10 mouse cellular contexts compared by ENCODE assay signal in the genomic region with DNA sequence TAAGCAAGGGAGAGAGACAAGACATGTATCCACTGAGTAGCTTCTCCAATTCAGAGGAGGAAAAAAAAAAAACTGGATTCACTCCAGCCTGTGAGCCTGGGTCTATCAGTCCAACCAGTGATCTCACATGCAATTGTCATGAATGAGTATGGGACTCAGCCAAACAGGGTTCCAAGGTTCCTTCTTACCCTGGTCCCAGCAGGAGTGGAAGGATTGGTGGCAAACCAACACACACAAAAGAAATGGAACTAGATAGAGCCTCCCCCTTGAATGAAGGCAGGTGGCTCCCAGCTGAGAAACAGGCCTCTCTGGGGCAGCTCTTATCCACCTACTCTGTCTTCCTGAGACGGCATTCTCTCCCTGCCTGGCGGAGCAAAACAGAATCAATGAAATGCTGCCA. TPM values are rescaled to one million over a fixed set of nuclear protein-coding genes. Genes with fewer than 3 reads are reported as not detected.
A peak's percentile ranks its signal among the peaks of the same experiment; 100 is the strongest.
DNase-seq lines count a peak whose midpoint lies in the region; ATAC-seq and TF ChIP-seq lines count a peak whose summit lies in the region.
"Had no signal": no experiment of that assay in that cellular context is flagged by ENCODE, and none has a peak within 500 bp of the region (broad histone marks: within the 10 kb centered on the region; RNA-seq: fewer than 3 reads in every experiment).

No protein-coding gene starts in this region.

- H3K36me3 ChIP-seq in forebrain, embryonic 10.5 days (replicated peaks): peaks cover 33% of the 10 kb centered on the region
- H3K36me3 ChIP-seq in forebrain, embryonic 11.5 days (ENCODE audit: control insufficient read depth, insufficient read depth, low read length): no peaks in the 10 kb centered on the region
- no peaks in the 10 kb centered on the region for H3K36me3 ChIP-seq in neural tube, embryonic 11.5 days (ENCODE audit: control insufficient read depth, insufficient read depth, low read length)
- H3K36me3 ChIP-seq in limb, embryonic 10.5 days: peaks cover 23% of the 10 kb centered on the region
- no peaks in the 10 kb centered on the region for H3K36me3 ChIP-seq in stomach, postnatal 0 days (ENCODE audit: control insufficient read depth, insufficient read depth, low read length)

- peak overlapping the region; percentile 90 for H3K27ac ChIP-seq in forebrain, embryonic 10.5 days
- no peak overlapping the region for H3K27ac ChIP-seq in forebrain, embryonic 11.5 days (ENCODE audit: low read depth, low read length)
- H3K27ac ChIP-seq in neural tube, embryonic 11.5 days (ENCODE audit: low read depth, low read length): peak overlapping the region; percentile 35; the same call in 1 of the 2 replicates
- peak overlapping the region; percentile 94; the same call in 1 of the 2 replicates for H3K27ac ChIP-seq in limb, embryonic 10.5 days
- H3K27ac ChIP-seq in stomach, postnatal 0 days (replicated peaks): peak overlapping the region; percentile 53; the same call in 1 of the 2 replicates

- H3K4me3 ChIP-seq in forebrain, embryonic 10.5 days: no peak overlapping the region
- H3K4me3 ChIP-seq in forebrain, embryonic 11.5 days (ENCODE audit: low read depth, low read length): no peak overlapping the region
- H3K4me3 ChIP-seq in neural tube, embryonic 11.5 days (ENCODE audit: low read depth, low read length): no peak overlapping the region
- H3K4me3 ChIP-seq in limb, embryonic 10.5 days: no peak overlapping the region
- H3K4me3 ChIP-seq in stomach, postnatal 0 days (ENCODE audit: low read depth, low read length): no peak overlapping the region

- no peak for ATAC-seq in forebrain, embryonic 11.5 days (replicated peaks; ENCODE audit: low FRiP score)
- ATAC-seq in neural tube, embryonic 11.5 days (ENCODE audit: insufficient read depth, low FRiP score, low TSS enrichment): no peak
- ATAC-seq in stomach, postnatal 0 days (ENCODE audit: low FRiP score, low TSS enrichment): no peak

- no peak overlapping the region for H3K4me2 ChIP-seq in forebrain, embryonic 11.5 days (ENCODE audit: low read depth, low read length, severe bottlenecking)
- no peak overlapping the region for H3K4me2 ChIP-seq in neural tube, embryonic 11.5 days (ENCODE audit: low read depth)
- H3K4me2 ChIP-seq in stomach, postnatal 0 days (replicated peaks; ENCODE audit: low read depth): no peak overlapping the region

- H3K27me3 ChIP-seq in forebrain, embryonic 10.5 days (ENCODE audit: poor library complexity, severe bottlenecking): no peaks in the 10 kb centered on the region
- no peaks in the 10 kb centered on the region for H3K27me3 ChIP-seq in forebrain, embryonic 11.5 days (ENCODE audit: control insufficient read depth, insufficient read depth, low read length)
- H3K27me3 ChIP-seq in neural tube, embryonic 11.5 days (ENCODE audit: control insufficient read depth, insufficient read depth, low read length): no peaks in the 10 kb centered on the region
- H3K27me3 ChIP-seq in limb, embryonic 10.5 days (ENCODE audit: low read depth, poor library complexity, severe bottlenecking): no peaks in the 10 kb centered on the region
- H3K27me3 ChIP-seq in stomach, postnatal 0 days (ENCODE audit: control insufficient read depth, insufficient read depth, low read length): no peaks in the 10 kb centered on the region

- 31% methylated on average over 2 of the region's 2 CpGs for whole genome bisulfite sequencing in forebrain, embryonic 10.5 days
- 25% methylated on average over 2 of the region's 2 CpGs for WGBS in forebrain, embryonic 11.5 days
- 42% methylated on average over 2 of the region's 2 CpGs for WGBS in neural tube, embryonic 11.5 days
- 41% methylated on average over 2 of the region's 2 CpGs for WGBS in limb, embryonic 10.5 days
- WGBS in stomach, postnatal 0 days: 28% methylated on average over 2 of the region's 2 CpGs

- TF ChIP-seq EP300 in stomach, postnatal 0 days (optimal IDR thresholded peaks at IDR 0.05): no peak

- H3K9ac ChIP-seq in forebrain, embryonic 11.5 days (ENCODE audit: low read length): no peak overlapping the region
- no peak overlapping the region for H3K9ac ChIP-seq in neural tube, embryonic 11.5 days (ENCODE audit: low read length)
- no peak overlapping the region for H3K9ac ChIP-seq in stomach, postnatal 0 days (ENCODE audit: low read length)

- peaks cover 92% of the 10 kb centered on the region for H3K4me1 ChIP-seq in forebrain, embryonic 10.5 days
- peaks cover 39% of the 10 kb centered on the region for H3K4me1 ChIP-seq in forebrain, embryonic 11.5 days (replicated peaks; ENCODE audit: control insufficient read depth, insufficient read depth, low read length)
- H3K4me1 ChIP-seq in neural tube, embryonic 11.5 days (ENCODE audit: control insufficient read depth, insufficient read depth, low read length): peaks cover 36% of the 10 kb centered on the region
- H3K4me1 ChIP-seq in limb, embryonic 10.5 days: peaks cover 93% of the 10 kb centered on the region
- H3K4me1 ChIP-seq in stomach, postnatal 0 days (replicated peaks; ENCODE audit: control insufficient read depth, insufficient read depth): peaks cover 10% of the 10 kb centered on the region

- DNase-seq in forebrain, embryonic 10.5 days (ENCODE audit: extremely low spot score, low spot score): no peak
- no peak for DNase-seq in forebrain, embryonic 11.5 days (ENCODE audit: low spot score)
- DNase-seq in neural tube, embryonic 11.5 days (ENCODE audit: low spot score): no peak
- DNase-seq in neural tube, embryonic 10.5 days (ENCODE audit: extremely low spot score, low spot score): no peak
- DNase-seq in limb, embryonic 10.5 days (ENCODE audit: low spot score): no peak
- DNase-seq in stomach, postnatal 0 days (ENCODE audit: low spot score): no peak
- DNase-seq in right cerebral cortex, adult 18-20 months: no peak
- DNase-seq in layer of hippocampus, adult 18-20 months (ENCODE audit: low spot score in 2 of 2): no peak
- DNase-seq: liver had no signal

- no peak for TF ChIP-seq CTCF in stomach, postnatal 0 days (IDR thresholded peaks at IDR 0.05; ENCODE audit: low read depth)

- no peaks in the 10 kb centered on the region for H3K9me3 ChIP-seq in forebrain, embryonic 10.5 days
- no peaks in the 10 kb centered on the region for H3K9me3 ChIP-seq in forebrain, embryonic 11.5 days (ENCODE audit: control insufficient read depth, low read length)
- H3K9me3 ChIP-seq in neural tube, embryonic 11.5 days (ENCODE audit: control insufficient read depth, low read length): no peaks in the 10 kb centered on the region
- no peaks in the 10 kb centered on the region for H3K9me3 ChIP-seq in limb, embryonic 10.5 days (replicated peaks)
- H3K9me3 ChIP-seq in stomach, postnatal 0 days (ENCODE audit: control insufficient read depth, low read length): no peaks in the 10 kb centered on the region

RNA-seq across cellular contexts. Expression of gene Kirrel, which starts 21.5 kb away (rescaled TPM):
- polyA plus RNA-seq in forebrain, embryonic 10.5 days (2016; fragmentation: Nextera tagmentation; extraction: Ambion mirVana): 13.1 and 14.3 TPM in 2 replicates
- 10.2 and 10.6 TPM in 2 replicates for polyA plus RNA-seq in forebrain, embryonic 11.5 days (2014; fragmentation: Nextera tagmentation; extraction: Ambion mirVana)
- 10.1 and 11.0 TPM in 2 replicates for polyA plus RNA-seq in neural tube, embryonic 11.5 days (2014; fragmentation: Nextera tagmentation; extraction: Ambion mirVana)
- polyA plus RNA-seq in limb, embryonic 10.5 days (2016; fragmentation: Nextera tagmentation; extraction: Ambion mirVana): 17.4 and 19.0 TPM in 2 replicates
- 4.1 and 4.5 TPM in 2 replicates for polyA plus RNA-seq in stomach, postnatal 0 days (2015; fragmentation: Nextera tagmentation; extraction: Ambion mirVana)
- total RNA-seq in layer of hippocampus, adult 18-20 months (2021): 1 to 10 TPM; 2.6 to 3.5 TPM
- total RNA-seq: neutrophil, adult 5-6 weeks had no signal
